In the genomic region with DNA sequence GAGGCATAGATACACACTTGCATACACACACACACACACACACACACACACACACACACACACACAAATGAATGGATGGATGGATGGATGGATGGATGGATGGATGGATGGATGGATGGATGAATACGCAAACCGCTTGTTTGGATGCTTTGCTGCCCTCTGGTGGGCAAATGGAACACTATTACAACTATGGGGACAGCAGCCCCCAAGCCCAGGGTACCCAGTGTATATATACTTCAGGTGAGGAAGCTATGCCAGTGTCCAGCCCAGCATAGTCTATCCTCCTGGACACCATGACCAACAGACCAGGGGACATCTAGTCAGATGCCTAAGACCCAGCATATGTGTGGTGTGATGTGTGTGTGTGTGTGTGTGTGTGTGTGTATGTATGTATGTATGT, we compare ENCODE assay signal across 9 mouse cellular contexts. TPM values are rescaled to one million over a fixed set of nuclear protein-coding genes. Genes with fewer than 3 reads are reported as not detected.
A peak's percentile ranks its signal among the peaks of the same experiment; 100 is the strongest.
DNase-seq lines count a peak whose midpoint lies in the region; ATAC-seq and TF ChIP-seq lines count a peak whose summit lies in the region.
"Had no signal": no experiment of that assay in that cellular context is flagged by ENCODE, and none has a peak within 500 bp of the region (broad histone marks: within the 10 kb centered on the region; RNA-seq: fewer than 3 reads in every experiment).

No protein-coding gene starts in this region.

- no peaks in the 10 kb centered on the region for H3K9me3 ChIP-seq in G1E (replicated peaks)
- H3K9me3 ChIP-seq in limb, embryonic 10.5 days (replicated peaks) = no peaks in the 10 kb centered on the region
- no peaks in the 10 kb centered on the region for H3K9me3 ChIP-seq in intestine, embryonic 15.5 days
- H3K9me3 ChIP-seq: liver, embryonic 13.5 days had no signal

- H3K27me3 ChIP-seq in G1E (ENCODE audit: insufficient read depth, low read length) = peaks cover 34% of the 10 kb centered on the region
- 0 out of 2 replicates have a peak, but pooled peaks cover 5% of the 10 kb centered on the region for H3K27me3 ChIP-seq in limb, embryonic 10.5 days (ENCODE audit: low read depth, poor library complexity, severe bottlenecking)
- H3K27me3 ChIP-seq in intestine, embryonic 15.5 days (replicated peaks) = no peaks in the 10 kb centered on the region
- H3K27me3 ChIP-seq: liver, embryonic 13.5 days had no signal

- TF ChIP-seq CTCF in left cerebral cortex, adult 2 months (IDR thresholded peaks at IDR 0.05) = peak; percentile 56
- peak; percentile 45; the same call in 1 of the 2 replicates for TF ChIP-seq CTCF in G1E (IDR thresholded peaks at IDR 0.05; ENCODE audit: low read depth, low read length)

- no peak overlapping the region for H3K9ac ChIP-seq in intestine, embryonic 15.5 days
- H3K9ac ChIP-seq: liver, embryonic 13.5 days had no signal

- H3K4me3 ChIP-seq in left cerebral cortex, adult 2 months = no peak overlapping the region
- H3K4me3 ChIP-seq in G1E (ENCODE audit: low read depth, low read length) = no peak overlapping the region
- H3K4me3 ChIP-seq in limb, embryonic 10.5 days = no peak overlapping the region
- H3K4me3 ChIP-seq in intestine, embryonic 15.5 days (replicated peaks) = no peak overlapping the region
- H3K4me3 ChIP-seq: liver, embryonic 13.5 days had no signal

- H3K36me3 ChIP-seq in G1E (replicated peaks) = no peaks in the 10 kb centered on the region
- no peaks in the 10 kb centered on the region for H3K36me3 ChIP-seq in limb, embryonic 10.5 days
- H3K36me3 ChIP-seq in intestine, embryonic 15.5 days = no peaks in the 10 kb centered on the region
- H3K36me3 ChIP-seq: liver, embryonic 13.5 days had no signal

- 17% methylated on average over 2 of the region's 2 CpGs for WGBS in limb, embryonic 10.5 days
- WGBS in intestine, embryonic 15.5 days = 14% methylated on average over 2 of the region's 2 CpGs

- H3K27ac ChIP-seq in left cerebral cortex, adult 2 months = no peak overlapping the region
- H3K27ac ChIP-seq in limb, embryonic 10.5 days = no peak overlapping the region
- H3K27ac ChIP-seq in intestine, embryonic 15.5 days = no peak overlapping the region
- H3K27ac ChIP-seq: liver, embryonic 13.5 days had no signal

- ATAC-seq in G1E (ENCODE audit: extremely low read depth, insufficient number of reproducible peaks, low FRiP score, poor library complexity, severe bottlenecking) = no peak
- ATAC-seq in intestine, embryonic 15.5 days = no peak

- intact Hi-C loops in left cerebral cortex, adult 2 months (cut with DNase I) = loop anchor here (1.0 kb wide), 2 partner anchors 159 to 180 kb away; no protein-coding TSS in a partner anchor

- peak in 1 of 2 experiments; percentile 53 for DNase-seq in left cerebral cortex, adult 2 months (ENCODE audit: extremely low spot score in 1 of 2, low spot score in 2 of 2)
- no peak for DNase-seq in left cerebral cortex, adult 8-10 months (ENCODE audit: low spot score in 2 of 2)
- DNase-seq in G1E (ENCODE audit: low spot score) = no peak
- DNase-seq in cerebellum, adult 18-20 months = peak; percentile 67 to 76
- DNase-seq in frontal cortex, postnatal 36 days (ENCODE audit: low spot score in 2 of 2) = peak; percentile 54 to 55
- DNase-seq in limb, embryonic 10.5 days (ENCODE audit: low spot score) = peak; percentile 72
- DNase-seq in retina, postnatal 1 day = peak; percentile 76
- DNase-seq: liver, embryonic 13.5 days had no signal

- H3K4me2 ChIP-seq in intestine, embryonic 15.5 days (replicated peaks) = no peak overlapping the region
- H3K4me2 ChIP-seq: liver, embryonic 13.5 days had no signal

- peaks cover 2% of the 10 kb centered on the region; the same call in 1 of the 2 replicates for H3K4me1 ChIP-seq in G1E (ENCODE audit: insufficient read depth, low read depth, low read length)
- no peaks in the 10 kb centered on the region for H3K4me1 ChIP-seq in limb, embryonic 10.5 days
- no peaks in the 10 kb centered on the region for H3K4me1 ChIP-seq in intestine, embryonic 15.5 days (replicated peaks)
- H3K4me1 ChIP-seq: liver, embryonic 13.5 days had no signal

RNA-seq across cellular contexts. Expression of a gene that starts 17.4 kb away (rescaled TPM):
- total RNA-seq in left cerebral cortex, adult 2 months (2021) = 10 to 100 TPM; 24.7 to 24.8 TPM
- total RNA-seq in left cerebral cortex, adult 8-10 months (2022) = 10 to 100 TPM; 21.0 to 22.5 (median 21.5) TPM
- total RNA-seq in G1E (2014; fragmentation: Nextera tagmentation) (69.1 and 87.1 TPM in 2 replicates), G1E (2017) (33.8 and 34.4 TPM in 2 replicates)
- polyA plus RNA-seq in G1E (2012) = 122 and 125 TPM in 2 replicates
- 2.8 and 3.4 TPM in 2 replicates for polyA plus RNA-seq in limb, embryonic 10.5 days (2016; fragmentation: Nextera tagmentation; extraction: Ambion mirVana)
- 8.0 and 8.6 TPM in 2 replicates for polyA plus RNA-seq in intestine, embryonic 15.5 days (2015; fragmentation: Nextera tagmentation; extraction: Ambion mirVana)

Comparison
In these comparisons a context has a peak if more than half of its experiments do, and no peak if none do; other contexts are left out.
1. DNase-seq: peak in cerebellum, adult 18-20 months (2 of 2), frontal cortex, postnatal 36 days (2 of 2), limb, embryonic 10.5 days (single experiment) and retina, postnatal 1 day (single experiment); none in left cerebral cortex, adult 8-10 months (0 of 2) and G1E (single experiment).